Mouse (Mus musculus): Measurements from ENCODE around the gene Unkl. TPM values are rescaled to one million over a fixed set of nuclear protein-coding genes. Genes with fewer than 3 reads are reported as not detected.
A peak's percentile ranks its signal among the peaks of the same experiment; 100 is the strongest.

Gene Unkl
- total and polyA plus RNA-seq, 2 experiments from 2014 or later = 14.1 to 39.6 TPM

DNA sequence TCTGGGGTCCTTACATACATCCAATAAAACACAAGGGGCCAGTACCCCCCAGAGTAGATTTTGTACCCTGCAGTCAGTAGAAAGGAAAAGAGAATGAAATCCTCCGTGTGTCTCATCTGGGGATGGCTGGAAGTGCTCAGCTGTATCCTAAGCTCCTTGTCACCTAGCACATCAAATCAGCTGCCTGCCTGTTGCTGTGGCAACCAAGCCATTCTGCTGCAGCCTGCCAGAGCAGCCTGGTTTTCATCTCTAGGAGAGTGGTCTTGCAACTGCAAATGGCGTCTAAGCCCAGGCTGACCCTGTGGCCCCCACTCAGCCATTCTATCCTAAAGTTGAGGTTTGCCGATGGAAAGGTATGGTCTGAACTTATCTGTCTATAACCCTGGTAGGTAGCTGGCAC, 64.4 kb downstream of the Unkl start:
- ATAC-seq (peak; percentile 42), DNase-seq (ENCODE audit: low spot score) (peak; percentile 77)
- Histone ChIP-seq H3K4me3 (ENCODE audit: low read length) (no peak overlapping the region), H3K9ac (replicated peaks; ENCODE audit: low read length) (no peak overlapping the region), H3K27me3 (ENCODE audit: insufficient read depth, low read length) (no peaks in the 10 kb centered on the region), H3K4me2 (ENCODE audit: low read depth, low read length) (no peak overlapping the region), H3K4me1 (ENCODE audit: insufficient read depth, low read length) (peaks cover 24% of the 10 kb centered on the region), H3K9me3 (ENCODE audit: low read length) (no peaks in the 10 kb centered on the region), H3K36me3 (ENCODE audit: insufficient read depth, low read length) (no peaks in the 10 kb centered on the region), H3K27ac (peak overlapping the region; percentile 62)
- no peak for TF ChIP-seq CTCF (IDR thresholded peaks at IDR 0.05; ENCODE audit: low read depth)
- 18% methylated on average over 3 of the region's 3 CpGs for WGBS

DNA sequence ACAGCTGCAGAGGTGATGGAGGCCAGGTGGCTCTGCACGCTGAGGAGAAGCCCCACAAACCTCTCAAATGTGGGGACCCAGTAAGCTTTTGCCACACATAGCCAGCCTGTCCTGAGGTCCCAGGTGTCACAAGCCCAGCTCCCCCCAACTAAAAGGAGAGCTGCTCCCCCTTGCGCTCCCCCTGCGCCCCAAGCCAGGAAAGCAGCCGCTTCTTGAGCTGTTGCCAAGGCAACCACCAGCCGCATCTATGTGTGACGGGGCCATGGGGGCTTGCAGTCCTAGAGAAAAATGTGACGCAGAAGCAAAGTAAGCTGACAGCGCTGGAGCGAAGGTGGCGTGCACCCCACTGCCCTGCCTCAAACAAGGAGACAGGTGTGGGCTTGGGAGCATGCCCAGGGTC, 65.6 kb downstream of the Unkl start:
- peaks cover 24% of the 10 kb centered on the region for H3K4me1 ChIP-seq (ENCODE audit: insufficient read depth, low read length)
- H3K27me3 ChIP-seq (ENCODE audit: insufficient read depth, low read length) = no peaks in the 10 kb centered on the region
- H3K27ac ChIP-seq = peak overlapping the region; percentile 62
- H3K4me3 ChIP-seq (ENCODE audit: low read length) = no peak overlapping the region
- peak; percentile 19; the same call in 1 of the 2 replicates for ATAC-seq
- peak overlapping the region; percentile 9; the same call in 1 of the 2 replicates for H3K9ac ChIP-seq (replicated peaks; ENCODE audit: low read length)
- H3K36me3 ChIP-seq (ENCODE audit: insufficient read depth, low read length) = no peaks in the 10 kb centered on the region
- peak; percentile 77 for DNase-seq (ENCODE audit: low spot score)
- H3K9me3 ChIP-seq (ENCODE audit: low read length) = no peaks in the 10 kb centered on the region
- 6% methylated on average over 10 of the region's 10 CpGs for WGBS
- no peak for TF ChIP-seq CTCF (IDR thresholded peaks at IDR 0.05; ENCODE audit: low read depth)
- peak overlapping the region; percentile 27 for H3K4me2 ChIP-seq (ENCODE audit: low read depth, low read length)

DNA sequence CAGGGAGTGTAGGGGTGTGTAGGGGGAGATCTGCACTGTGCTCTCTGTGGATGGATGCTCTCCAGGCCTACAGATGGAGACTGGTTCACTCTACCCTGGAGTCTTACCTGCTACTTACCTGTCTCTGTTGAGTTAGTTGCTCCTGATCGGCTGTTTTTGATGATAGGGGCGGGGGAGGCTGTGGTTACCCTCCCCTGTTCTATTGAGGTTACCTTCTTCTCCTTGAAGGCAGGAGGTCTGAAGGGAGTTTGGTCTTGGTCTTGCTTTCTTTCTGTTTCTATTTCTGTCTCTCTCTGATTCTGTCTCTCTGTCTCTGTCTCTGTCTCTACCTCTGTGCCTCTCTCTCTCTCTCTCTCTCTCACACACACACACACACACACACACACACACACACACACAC, 66.9 kb downstream of the Unkl start:
- H3K4me2 ChIP-seq (ENCODE audit: low read depth, low read length) = peak overlapping the region; percentile 50; the same call in 1 of the 2 replicates
- ATAC-seq = no peak
- no peak overlapping the region for H3K27ac ChIP-seq
- no peak for TF ChIP-seq CTCF (IDR thresholded peaks at IDR 0.05; ENCODE audit: low read depth)
- H3K36me3 ChIP-seq (ENCODE audit: insufficient read depth, low read length) = no peaks in the 10 kb centered on the region
- no peak for DNase-seq (ENCODE audit: low spot score)
- H3K4me3 ChIP-seq (ENCODE audit: low read length) = no peak overlapping the region
- peaks cover 22% of the 10 kb centered on the region for H3K4me1 ChIP-seq (ENCODE audit: insufficient read depth, low read length)
- H3K9ac ChIP-seq (replicated peaks; ENCODE audit: low read length) = no peak overlapping the region
- H3K9me3 ChIP-seq (ENCODE audit: low read length) = no peaks in the 10 kb centered on the region
- 67% methylated on average over 2 of the region's 2 CpGs for WGBS
- no peaks in the 10 kb centered on the region for H3K27me3 ChIP-seq (ENCODE audit: insufficient read depth, low read length)

DNA sequence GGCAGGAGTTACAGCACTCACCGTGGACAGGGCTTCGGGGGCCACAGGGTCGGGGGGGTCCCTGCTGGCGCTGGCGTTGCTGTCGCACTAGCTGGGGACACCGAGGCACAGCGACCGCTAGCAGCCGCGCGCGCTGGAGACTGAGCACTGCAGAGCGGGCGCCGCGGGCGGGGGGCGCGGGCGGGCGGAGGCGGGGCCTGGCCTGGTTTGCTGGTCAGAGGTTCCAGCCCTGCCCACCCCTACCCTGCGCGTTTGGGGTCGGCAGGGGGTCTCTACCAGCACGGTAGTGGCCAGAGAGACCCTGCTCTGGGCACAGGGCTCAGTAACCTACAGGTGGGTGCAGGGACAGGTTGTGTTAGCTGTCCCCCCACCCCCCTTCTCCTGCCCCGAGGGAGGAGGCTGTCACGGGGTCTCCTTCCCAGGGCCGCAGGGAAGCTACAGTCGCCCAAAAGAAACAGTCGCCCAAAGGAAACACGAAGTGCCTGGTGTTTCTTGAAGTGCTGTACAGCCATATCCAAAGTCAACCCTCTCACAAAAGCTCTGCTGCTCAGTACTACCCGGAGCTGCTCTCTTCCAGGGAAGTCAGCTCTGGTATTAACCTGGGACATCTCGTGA, 68.0 kb downstream of the Unkl start, which contains the start of gene Baiap3:
Gene Baiap3 (minus strand): TSS at position 225 of the 615 bp plus-strand sequence.
- H3K4me3 ChIP-seq (ENCODE audit: low read length) = peak within 1 kb of the TSS; percentile 23
- DNase-seq (ENCODE audit: low spot score) (peak; percentile 50), ATAC-seq (peak; percentile 42; the same call in 1 of the 2 replicates)
- peak within 1 kb of the TSS; percentile 31 for H3K9ac ChIP-seq (replicated peaks; ENCODE audit: low read length)
- H3K27ac ChIP-seq = no peak within 1 kb of the TSS
- no peaks in the 10 kb centered on the region for H3K27me3 ChIP-seq (ENCODE audit: insufficient read depth, low read length)
- no peaks in the 10 kb centered on the region for H3K9me3 ChIP-seq (ENCODE audit: low read length)
- peaks cover 21% of the 10 kb centered on the region for H3K4me1 ChIP-seq (ENCODE audit: insufficient read depth, low read length)
- H3K36me3 ChIP-seq (ENCODE audit: insufficient read depth, low read length) = no peaks in the 10 kb centered on the region
- H3K4me2 ChIP-seq (ENCODE audit: low read depth, low read length) = peak within 1 kb of the TSS; percentile 50
- WGBS = 4% methylated on average over 35 of the region's 35 CpGs
- TF ChIP-seq CTCF (IDR thresholded peaks at IDR 0.05; ENCODE audit: low read depth) = no peak

DNA sequence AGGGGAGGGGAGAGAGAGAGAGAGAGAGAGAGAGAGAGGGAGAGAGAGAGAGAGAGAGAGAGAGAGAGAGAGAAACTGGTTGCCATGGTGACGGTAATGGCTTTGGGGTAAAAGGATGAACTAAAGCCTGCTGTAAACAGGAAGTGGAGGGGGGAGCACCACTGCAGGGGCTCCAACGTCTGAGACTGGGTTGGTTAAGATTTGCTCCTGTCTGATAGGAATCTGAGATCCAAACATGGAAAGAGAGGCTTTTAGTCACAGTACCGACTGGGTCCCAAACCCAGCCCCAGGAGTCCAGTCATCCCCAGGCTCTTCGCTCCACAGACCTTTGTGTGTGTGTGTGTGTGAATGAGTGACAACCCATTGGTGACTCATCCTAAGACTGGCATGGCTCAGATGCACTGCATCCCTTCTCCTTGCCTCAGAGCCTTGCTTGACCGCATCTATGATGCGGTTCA, 69.6 kb downstream of the Unkl start:
- H3K4me2 ChIP-seq (ENCODE audit: low read depth, low read length) = no peak overlapping the region
- peaks cover 15% of the 10 kb centered on the region for H3K4me1 ChIP-seq (ENCODE audit: insufficient read depth, low read length)
- DNase-seq (ENCODE audit: low spot score) (peak; percentile 39), ATAC-seq (no peak)
- no peak overlapping the region for H3K4me3 ChIP-seq (ENCODE audit: low read length)
- no peak overlapping the region for H3K27ac ChIP-seq
- H3K9me3 ChIP-seq (ENCODE audit: low read length) = no peaks in the 10 kb centered on the region
- no peak for TF ChIP-seq CTCF (IDR thresholded peaks at IDR 0.05; ENCODE audit: low read depth)
- H3K27me3 ChIP-seq (ENCODE audit: insufficient read depth, low read length) = no peaks in the 10 kb centered on the region
- WGBS = 51% methylated on average over 6 of the region's 6 CpGs
- peaks cover 6% of the 10 kb centered on the region for H3K36me3 ChIP-seq (ENCODE audit: insufficient read depth, low read length)
- H3K9ac ChIP-seq (replicated peaks; ENCODE audit: low read length) = no peak overlapping the region

DNA sequence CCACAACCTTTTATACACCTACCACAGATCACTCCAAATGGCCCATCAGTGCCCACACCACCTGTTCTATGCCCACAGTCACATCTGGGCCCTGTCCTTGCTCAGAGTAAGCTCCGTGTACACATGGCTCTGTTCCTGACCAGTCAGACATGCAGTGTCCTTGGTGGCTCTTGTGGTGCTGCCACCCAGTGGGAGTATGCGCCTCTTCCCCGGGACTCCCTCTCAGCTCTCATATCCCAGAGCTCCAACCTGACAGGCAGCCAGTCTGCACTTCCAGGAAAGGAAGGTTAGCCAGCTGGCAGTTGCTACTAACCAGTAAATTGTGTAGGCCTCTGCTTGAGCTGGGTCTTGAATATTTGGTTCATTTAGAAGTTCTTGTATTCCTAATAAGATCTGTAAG, 76.3 kb downstream of the Unkl start:
- peaks cover 69% of the 10 kb centered on the region for H3K36me3 ChIP-seq (ENCODE audit: insufficient read depth, low read length)
- no peak for ATAC-seq
- TF ChIP-seq CTCF (IDR thresholded peaks at IDR 0.05; ENCODE audit: low read depth) = peak; percentile 55
- H3K4me2 ChIP-seq (ENCODE audit: low read depth, low read length) = no peak overlapping the region
- H3K27me3 ChIP-seq (ENCODE audit: insufficient read depth, low read length) = no peaks in the 10 kb centered on the region
- no peaks in the 10 kb centered on the region for H3K4me1 ChIP-seq (ENCODE audit: insufficient read depth, low read length)
- no peaks in the 10 kb centered on the region for H3K9me3 ChIP-seq (ENCODE audit: low read length)
- 64% methylated on average over 3 of the region's 3 CpGs for WGBS
- DNase-seq (ENCODE audit: low spot score) = peak; percentile 20
- no peak overlapping the region for H3K27ac ChIP-seq
- no peak overlapping the region for H3K4me3 ChIP-seq (ENCODE audit: low read length)
- H3K9ac ChIP-seq (replicated peaks; ENCODE audit: low read length) = no peak overlapping the region

DNA sequence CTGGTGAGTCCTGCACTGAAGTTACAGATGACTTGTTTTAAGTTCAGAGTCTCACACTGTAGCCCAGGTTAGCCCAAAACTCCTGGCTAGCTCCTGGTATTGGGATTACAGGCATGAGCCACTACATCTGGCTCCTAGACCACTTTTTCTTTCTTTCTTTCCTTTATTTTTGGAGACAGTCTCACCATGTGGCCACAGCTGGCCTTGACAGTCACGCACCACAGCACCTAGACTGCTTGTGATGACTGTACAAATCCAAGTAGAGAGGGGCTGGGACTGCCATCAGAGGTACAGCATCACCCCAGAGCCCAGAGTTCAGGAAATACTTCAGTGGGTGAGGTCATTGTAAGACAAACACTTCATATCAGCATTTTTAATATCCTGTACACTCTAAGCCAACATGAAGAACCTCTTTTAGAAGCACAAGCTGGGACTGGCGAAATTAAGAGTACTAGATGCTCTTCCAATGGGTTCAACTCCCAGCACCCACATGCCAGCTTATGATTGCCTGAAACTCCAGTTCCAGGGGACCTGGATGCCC, 82.7 kb downstream of the Unkl start:
- Histone ChIP-seq H3K4me1 (ENCODE audit: insufficient read depth, low read length) (peaks cover 23% of the 10 kb centered on the region), H3K36me3 (ENCODE audit: insufficient read depth, low read length) (peaks cover 33% of the 10 kb centered on the region), H3K27ac (no peak overlapping the region), H3K9ac (replicated peaks; ENCODE audit: low read length) (peak overlapping the region; percentile 96; the same call in 1 of the 2 replicates), H3K27me3 (ENCODE audit: insufficient read depth, low read length) (no peaks in the 10 kb centered on the region), H3K9me3 (ENCODE audit: low read length) (no peaks in the 10 kb centered on the region), H3K4me2 (ENCODE audit: low read depth, low read length) (peak overlapping the region; percentile 99), H3K4me3 (ENCODE audit: low read length) (no peak overlapping the region)
- 74% methylated on average over 2 of the region's 2 CpGs for WGBS
- TF ChIP-seq CTCF (IDR thresholded peaks at IDR 0.05; ENCODE audit: low read depth) = no peak
- ATAC-seq (no peak), DNase-seq (ENCODE audit: low spot score) (no peak)
